Mouse (Mus musculus) intestine, postnatal 0 days (tissue): ENCODE results near the gene Usp36. TPM values are rescaled to one million over a fixed set of nuclear protein-coding genes. Genes with fewer than 3 reads are reported as not detected.

Source experiments
- ATAC-seq: fragments of 200-750 bp; cut with Nextera tagmentation; 2 replicates; pipeline ENCODE4 v1.8.0; 2017; ENCODE audit warnings: mild to moderate bottlenecking, moderate TSS enrichment, moderate library complexity
- H3K27ac ChIP-seq: fragments of 300-500 bp; sonication (generic); 2 replicates; pipeline ENCODE4 v1.5.1; 2014; ENCODE audit warnings: mild to moderate bottlenecking, low read depth, low read length, moderate library complexity
- H3K27me3 ChIP-seq: fragments of 300-500 bp; sonication (generic); replicated peaks from 2 replicates; pipeline ENCODE4 v1.6.1; 2014; ENCODE audit warnings: low read length, mixed read lengths; ENCODE audit not compliant: control insufficient read depth, insufficient read depth
- H3K36me3 ChIP-seq: fragments of 300-500 bp; sonication (generic); 2 replicates; pipeline ENCODE4 v1.6.1; 2014; ENCODE audit warnings: mild to moderate bottlenecking, moderate library complexity; ENCODE audit not compliant: control insufficient read depth, insufficient read depth
- H3K4me1 ChIP-seq: fragments of 300-500 bp; sonication (generic); replicated peaks from 2 replicates; pipeline ENCODE4 v1.6.1; 2014; ENCODE audit warnings: antibody characterized with exemption, low read length, mixed read lengths; ENCODE audit not compliant: control insufficient read depth, insufficient read depth
- H3K4me2 ChIP-seq: fragments of 300-500 bp; sonication (generic); replicated peaks from 2 replicates; pipeline ENCODE4 v1.6.1; 2014; ENCODE audit warnings: low read depth, mild to moderate bottlenecking, moderate library complexity
- H3K4me3 ChIP-seq: fragments of 300-500 bp; sonication (generic); 2 replicates; pipeline ENCODE4 v1.5.1; 2014; ENCODE audit warnings: low read depth, low read length
- H3K9ac ChIP-seq: fragments of 300-500 bp; sonication (generic); 2 replicates; pipeline ENCODE4 v1.6.1; 2014; ENCODE audit warnings: mild to moderate bottlenecking, low read depth, low read length
- H3K9me3 ChIP-seq: fragments of 300-500 bp; sonication (generic); 2 replicates; pipeline ENCODE4 v1.6.1; 2016; ENCODE audit warnings: mixed run types; ENCODE audit not compliant: control insufficient read depth
- CTCF ChIP-seq: sonication (generic); IDR thresholded peaks from 2 replicates; pipeline ENCODE4 v1.5.1; 2016; ENCODE audit warnings: low read depth, mild to moderate bottlenecking, control low read depth, antibody characterized with exemption, moderate library complexity
- WGBS: fragments of 180-500 bp; shearing (Covaris S2); extraction: QIAGEN DNeasy Blood & Tissue Kit; methylation state at CpG from one replicate; pipeline ENCODE4 v1.1.7; 2014; 5-methylcytosine and 5-hydroxymethylcytosine counted together
- polyA plus RNA-seq: library from polyadenylated mRNA; unstranded; fragments of >200 nt; fragmentation: Nextera tagmentation; extraction: Ambion mirVana; gene quantifications from 2 replicates; pipeline ENCODE4 v1.2.1, GENCODE M21; 2015

Usp36 gene
- polyA plus RNA-seq, 1 experiment from 2014 or later = 6.0 TPM

DNA sequence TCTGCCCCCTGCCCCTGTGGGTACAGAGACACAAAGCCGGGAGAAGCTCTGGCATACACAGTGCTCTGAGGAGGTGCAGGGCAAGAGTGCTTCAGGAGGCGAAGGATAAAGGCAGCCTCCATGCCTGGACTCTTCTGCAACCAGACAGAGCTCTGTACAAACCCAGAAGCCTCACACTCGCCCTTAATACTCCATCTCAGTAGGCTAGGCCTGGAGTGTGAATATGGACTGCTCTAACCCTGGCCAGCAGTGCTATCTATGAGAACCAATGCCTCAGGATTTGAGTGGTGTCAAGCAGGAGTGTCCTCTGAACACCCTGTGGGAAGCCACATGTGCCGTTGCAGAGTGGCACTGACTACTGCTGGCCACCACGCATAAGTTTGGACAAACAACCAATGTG, 38.9 kb upstream of the Usp36 start:
- no peak for TF ChIP-seq CTCF
- Histone ChIP-seq H3K4me2 (no peak overlapping the region), H3K9me3 (no peaks in the 10 kb centered on the region), H3K9ac (no peak overlapping the region), H3K36me3 (no peaks in the 10 kb centered on the region), H3K27ac (no peak overlapping the region), H3K4me1 (no peaks in the 10 kb centered on the region), H3K27me3 (no peaks in the 10 kb centered on the region), H3K4me3 (no peak overlapping the region)
- no peak for ATAC-seq
- 93% methylated on average over 5 of the region's 5 CpGs for whole genome bisulfite sequencing

DNA sequence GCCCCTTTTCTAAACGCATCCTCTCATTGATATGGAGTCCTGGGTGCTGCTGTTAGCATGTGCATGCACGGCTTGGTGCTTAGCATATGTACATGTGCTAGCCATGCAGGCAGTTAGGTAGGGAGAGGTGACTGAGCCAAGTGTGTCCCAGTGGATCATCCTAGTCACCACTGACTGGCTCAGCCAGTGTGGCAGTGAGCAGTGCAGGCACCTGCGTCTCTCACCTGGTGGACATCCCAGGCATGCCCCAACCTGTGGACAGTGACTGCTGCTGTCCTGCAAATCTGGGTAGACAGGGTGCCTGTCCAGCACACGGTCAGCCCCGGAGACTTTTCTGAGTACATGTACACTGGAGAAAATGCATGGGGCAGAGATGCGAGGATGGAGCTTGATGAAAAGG, 38.5 kb upstream of the Usp36 start:
- Histone ChIP-seq H3K9ac (no peak overlapping the region), H3K4me3 (no peak overlapping the region), H3K4me2 (no peak overlapping the region), H3K9me3 (no peaks in the 10 kb centered on the region), H3K27me3 (no peaks in the 10 kb centered on the region), H3K4me1 (no peaks in the 10 kb centered on the region), H3K27ac (no peak overlapping the region), H3K36me3 (no peaks in the 10 kb centered on the region)
- no peak for TF ChIP-seq CTCF
- ATAC-seq = no peak
- 94% methylated on average over 6 of the region's 6 CpGs for WGBS

DNA sequence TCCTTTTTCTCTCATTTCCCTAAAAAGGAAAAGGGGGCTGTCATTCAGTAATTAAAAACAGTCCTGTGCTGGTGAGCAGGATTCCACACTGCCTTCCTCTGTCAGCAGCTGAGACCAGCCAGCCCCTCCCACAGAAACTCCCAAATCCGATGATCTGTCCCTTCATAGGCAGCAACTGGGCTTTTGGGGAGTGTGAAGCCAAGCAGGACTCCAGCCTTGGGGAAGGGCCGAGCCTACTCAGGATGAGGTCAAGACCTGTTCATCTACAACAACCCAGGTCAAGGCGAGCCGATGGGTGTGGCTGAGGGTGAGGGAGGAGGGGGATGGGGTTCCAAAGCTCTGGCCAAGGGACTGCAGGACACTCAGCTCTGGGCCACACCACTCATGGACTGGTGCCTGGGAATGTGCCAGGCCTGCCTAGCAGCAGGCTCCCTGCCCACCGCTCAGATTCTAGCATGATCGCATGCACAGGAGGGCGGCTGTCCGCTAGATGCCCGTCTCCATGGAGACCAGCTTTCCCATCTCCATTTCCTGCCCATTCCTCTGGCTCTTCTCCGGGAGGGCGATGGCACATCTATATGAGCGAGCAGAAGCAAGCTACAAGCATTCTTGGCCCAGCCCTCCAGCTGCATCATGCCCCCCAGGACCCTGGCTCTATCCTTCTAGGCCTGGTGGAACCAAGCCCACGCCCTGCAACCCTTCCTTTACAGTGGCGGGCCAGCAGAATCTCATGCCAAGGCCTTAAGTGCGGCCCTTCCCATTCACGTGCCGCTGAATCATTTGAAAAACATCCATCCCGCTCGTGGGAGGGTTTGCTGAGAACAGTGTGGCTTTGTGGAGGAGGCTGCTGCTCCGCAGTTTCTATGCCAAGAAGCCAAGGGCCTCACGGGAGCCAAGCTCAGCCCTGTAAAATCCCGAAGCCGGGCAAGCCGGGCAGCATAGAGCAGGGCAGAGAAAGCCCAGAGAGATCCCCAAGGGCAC, 37.2 kb upstream of the Usp36 start:
- Histone ChIP-seq H3K36me3 (no peaks in the 10 kb centered on the region), H3K27ac (no peak overlapping the region), H3K4me3 (no peak overlapping the region), H3K9ac (no peak overlapping the region), H3K4me1 (no peaks in the 10 kb centered on the region), H3K27me3 (no peaks in the 10 kb centered on the region), H3K9me3 (no peaks in the 10 kb centered on the region), H3K4me2 (no peak overlapping the region)
- peak; percentile 46 for ATAC-seq
- TF ChIP-seq CTCF = no peak
- WGBS = 73% methylated on average over 24 of the region's 24 CpGs

DNA sequence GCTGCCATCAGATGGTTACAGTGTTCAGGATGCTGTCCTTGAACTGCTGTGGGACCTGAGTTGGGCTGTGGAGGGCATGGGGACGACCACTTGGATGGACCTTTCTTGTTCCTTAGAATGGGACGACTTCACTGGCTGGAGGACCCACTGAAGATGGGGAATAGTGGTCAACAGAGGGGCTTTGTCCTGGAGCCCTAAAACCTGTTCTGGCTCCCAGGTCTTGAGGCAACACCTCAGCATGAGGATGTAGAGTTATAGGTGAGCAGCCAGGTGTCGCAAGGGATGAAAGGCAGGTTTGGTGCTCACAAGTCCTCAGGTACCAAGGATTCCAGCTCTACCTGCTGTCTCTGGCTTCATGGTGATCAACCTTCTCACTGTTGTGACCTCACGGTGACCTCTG, 36.4 kb upstream of the Usp36 start:
- TF ChIP-seq CTCF = no peak
- Histone ChIP-seq H3K27me3 (no peaks in the 10 kb centered on the region), H3K9ac (no peak overlapping the region), H3K4me3 (no peak overlapping the region), H3K36me3 (no peaks in the 10 kb centered on the region), H3K4me1 (no peaks in the 10 kb centered on the region), H3K9me3 (no peaks in the 10 kb centered on the region), H3K4me2 (no peak overlapping the region), H3K27ac (no peak overlapping the region)
- 86% methylated on average over 4 of the region's 4 CpGs for WGBS
- ATAC-seq = no peak

DNA sequence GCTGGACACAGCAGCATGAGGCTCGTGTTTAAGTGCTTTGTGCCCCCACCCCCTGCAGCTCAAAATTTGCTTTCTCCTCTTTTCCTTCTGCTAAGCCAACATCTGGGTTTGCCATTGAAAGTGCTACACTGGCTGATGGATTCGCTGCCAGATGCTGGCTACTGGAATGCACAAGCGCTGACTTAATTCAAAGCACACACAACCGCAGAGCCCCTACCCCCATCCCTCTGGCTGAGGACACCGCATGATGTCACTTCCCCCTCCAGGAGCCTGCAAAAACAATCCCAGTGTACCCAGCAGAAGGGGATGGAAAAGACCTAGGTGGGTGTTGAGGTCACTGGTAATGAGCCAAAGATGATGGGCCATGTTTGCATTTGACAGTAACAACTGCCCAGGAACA, 34.5 kb upstream of the Usp36 start:
- no peak for TF ChIP-seq CTCF
- no peak overlapping the region for H3K27ac ChIP-seq
- no peak overlapping the region for H3K4me2 ChIP-seq
- H3K36me3 ChIP-seq = no peaks in the 10 kb centered on the region
- H3K4me3 ChIP-seq = no peak overlapping the region
- ATAC-seq = no peak
- no peak overlapping the region for H3K9ac ChIP-seq
- no peaks in the 10 kb centered on the region for H3K4me1 ChIP-seq
- 71% methylated on average over 5 of the region's 5 CpGs for WGBS
- no peaks in the 10 kb centered on the region for H3K27me3 ChIP-seq
- no peaks in the 10 kb centered on the region for H3K9me3 ChIP-seq

DNA sequence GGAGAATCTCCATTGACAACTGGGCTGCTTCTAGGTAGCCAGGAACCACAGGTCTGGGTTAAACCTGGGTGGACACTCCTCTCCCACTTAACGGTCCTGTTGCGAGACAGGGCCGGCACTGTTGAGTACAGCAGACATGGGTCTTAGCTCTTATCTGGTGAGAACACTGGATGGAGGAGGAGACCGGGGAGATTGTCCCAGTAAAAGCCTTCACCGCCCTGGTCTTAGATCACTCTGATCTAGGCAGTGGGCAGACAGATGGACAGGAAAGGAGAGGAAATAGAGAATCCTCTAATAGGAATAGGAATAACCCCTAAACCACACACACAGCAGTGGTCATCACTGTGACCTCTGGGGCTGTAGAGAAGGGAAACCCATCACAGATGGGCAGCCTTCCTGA, 33.9 kb upstream of the Usp36 start:
- no peaks in the 10 kb centered on the region for H3K36me3 ChIP-seq
- WGBS = 77% methylated on average over 5 of the region's 5 CpGs
- H3K9ac ChIP-seq = no peak overlapping the region
- no peak overlapping the region for H3K27ac ChIP-seq
- H3K4me3 ChIP-seq = no peak overlapping the region
- no peak overlapping the region for H3K4me2 ChIP-seq
- no peak for ATAC-seq
- no peaks in the 10 kb centered on the region for H3K4me1 ChIP-seq
- no peaks in the 10 kb centered on the region for H3K9me3 ChIP-seq
- TF ChIP-seq CTCF = no peak
- no peaks in the 10 kb centered on the region for H3K27me3 ChIP-seq
